Mouse (Mus musculus) heart, embryonic 12.5 days (tissue): ENCODE results near the gene St3gal3. TPM values are rescaled to one million over a fixed set of nuclear protein-coding genes. Genes with fewer than 3 reads are reported as not detected.
A peak's percentile ranks its signal among the peaks of the same experiment; 100 is the strongest.

Experiments used
- ATAC-seq: fragments of 200-750 bp; cut with Nextera tagmentation; 2 replicates; pipeline ENCODE4 v1.8.0; 2017; ENCODE audit warnings: moderate TSS enrichment, moderate library complexity; ENCODE audit not compliant: insufficient number of reproducible peaks, low FRiP score
- H3K27ac ChIP-seq: fragments of 300-500 bp; sonication (generic); 2 replicates; pipeline ENCODE4 v1.5.1; 2016; ENCODE audit warnings: mild to moderate bottlenecking, moderate library complexity; ENCODE audit not compliant: poor library complexity, severe bottlenecking
- H3K27me3 ChIP-seq: fragments of 300-500 bp; sonication (generic); replicated peaks from 2 replicates; pipeline ENCODE4 v1.6.1; 2016; ENCODE audit warnings: mild to moderate bottlenecking, moderate library complexity
- H3K36me3 ChIP-seq: fragments of 300-500 bp; sonication (generic); 2 replicates; pipeline ENCODE4 v1.6.1; 2016; ENCODE audit warnings: mild to moderate bottlenecking, moderate library complexity
- H3K4me1 ChIP-seq: fragments of 300-500 bp; sonication (generic); replicated peaks from 2 replicates; pipeline ENCODE4 v1.6.1; 2016; ENCODE audit warnings: mild to moderate bottlenecking
- H3K4me2 ChIP-seq: fragments of 300-500 bp; sonication (generic); 2 replicates; pipeline ENCODE4 v1.6.1; 2016; ENCODE audit warnings: mild to moderate bottlenecking, moderate library complexity
- H3K4me3 ChIP-seq: fragments of 300-500 bp; sonication (generic); 2 replicates; pipeline ENCODE4 v1.5.1; 2016; ENCODE audit warnings: mild to moderate bottlenecking
- H3K9ac ChIP-seq: fragments of 300-500 bp; sonication (generic); 2 replicates; pipeline ENCODE4 v1.6.1; 2016; ENCODE audit warnings: mild to moderate bottlenecking, moderate library complexity
- H3K9me3 ChIP-seq: fragments of 300-500 bp; sonication (generic); replicated peaks from 2 replicates; pipeline ENCODE4 v1.6.1; 2016; ENCODE audit warnings: mild to moderate bottlenecking, moderate library complexity
- WGBS: fragments of 180-500 bp; shearing (Covaris S2); methylation state at CpG from one replicate; pipeline ENCODE4 v1.1.7; 2016; 5-methylcytosine and 5-hydroxymethylcytosine counted together
- polyA plus RNA-seq: library from polyadenylated mRNA; unstranded; fragments of >200 nt; fragmentation: Nextera tagmentation; extraction: Ambion mirVana; gene quantifications from 2 replicates; pipeline ENCODE4 v1.2.1, GENCODE M21; 2016

The St3gal3 gene
- polyA plus RNA-seq, 1 experiment from 2014 or later, result 7.4 TPM

GRCm38 (mm10) chr4:118152020-118152785 is 17.5 kb upstream of the St3gal3 start:
- Histone ChIP-seq H3K27me3 (no peaks in the 10 kb centered on the region), H3K9me3 (no peaks in the 10 kb centered on the region), H3K4me3 (no peak overlapping the region), H3K27ac (no peak overlapping the region), H3K36me3 (peaks cover 92% of the 10 kb centered on the region), H3K4me1 (peaks cover 7% of the 10 kb centered on the region; the same call in 1 of the 2 replicates), H3K4me2 (no peak overlapping the region), H3K9ac (no peak overlapping the region)
- 89% methylated on average over 17 of the region's 17 CpGs for WGBS
- no peak for ATAC-seq

- H3K27ac ChIP-seq, result no peak overlapping the region
Observed at GRCm38 (mm10) chr4:118150804-118151203, 16.1 kb upstream of the St3gal3 start.

GRCm38 (mm10) chr4:118149956-118150680 is 15.4 kb upstream of the St3gal3 start:
- Histone ChIP-seq H3K36me3 (peaks cover 94% of the 10 kb centered on the region), H3K4me3 (no peak overlapping the region), H3K9ac (no peak overlapping the region), H3K4me2 (no peak overlapping the region), H3K4me1 (peaks cover 7% of the 10 kb centered on the region; the same call in 1 of the 2 replicates), H3K27ac (no peak overlapping the region), H3K9me3 (no peaks in the 10 kb centered on the region), H3K27me3 (no peaks in the 10 kb centered on the region)
- WGBS, result 68% methylated on average over 14 of the region's 14 CpGs
- ATAC-seq, result peak; percentile 40; the same call in 1 of the 2 replicates

More at GRCm38 (mm10) chr4:118150804-118151203, 16.1 kb upstream of the St3gal3 start:
- Histone ChIP-seq H3K36me3 (peaks cover 94% of the 10 kb centered on the region), H3K27me3 (no peaks in the 10 kb centered on the region), H3K4me2 (no peak overlapping the region), H3K9ac (no peak overlapping the region), H3K4me3 (no peak overlapping the region), H3K9me3 (no peaks in the 10 kb centered on the region), H3K4me1 (peaks cover 7% of the 10 kb centered on the region; the same call in 1 of the 2 replicates)
- WGBS, result 92% methylated on average over 7 of the region's 7 CpGs
- no peak for ATAC-seq

- Histone ChIP-seq H3K4me1 (peaks cover 7% of the 10 kb centered on the region; the same call in 1 of the 2 replicates), H3K9me3 (no peaks in the 10 kb centered on the region), H3K36me3 (peaks cover 94% of the 10 kb centered on the region), H3K27me3 (no peaks in the 10 kb centered on the region), H3K4me2 (no peak overlapping the region), H3K27ac (no peak overlapping the region), H3K4me3 (no peak overlapping the region), H3K9ac (no peak overlapping the region)
- 86% methylated on average over 10 of the region's 10 CpGs for WGBS
- no peak for ATAC-seq
Observed at GRCm38 (mm10) chr4:118149055-118149576, 14.4 kb upstream of the St3gal3 start.

GRCm38 (mm10) chr4:118148317-118148687 is 13.6 kb upstream of the St3gal3 start:
- Histone ChIP-seq H3K4me1 (peaks cover 7% of the 10 kb centered on the region; the same call in 1 of the 2 replicates), H3K36me3 (peaks cover 94% of the 10 kb centered on the region), H3K4me3 (no peak overlapping the region), H3K9me3 (no peaks in the 10 kb centered on the region), H3K9ac (no peak overlapping the region), H3K27me3 (no peaks in the 10 kb centered on the region), H3K4me2 (no peak overlapping the region), H3K27ac (no peak overlapping the region)
- no peak for ATAC-seq
- 50% methylated on average over 10 of the region's 10 CpGs for WGBS

GRCm38 (mm10) chr4:118147547-118148316 is 13.0 kb upstream of the St3gal3 start:
- ATAC-seq, result no peak
- Histone ChIP-seq H3K9me3 (no peaks in the 10 kb centered on the region), H3K9ac (no peak overlapping the region), H3K4me1 (peaks cover 7% of the 10 kb centered on the region; the same call in 1 of the 2 replicates), H3K4me2 (no peak overlapping the region), H3K4me3 (no peak overlapping the region), H3K36me3 (peaks cover 94% of the 10 kb centered on the region), H3K27ac (no peak overlapping the region), H3K27me3 (no peaks in the 10 kb centered on the region)
- 91% methylated on average over 19 of the region's 19 CpGs for WGBS

- no peaks in the 10 kb centered on the region for H3K27me3 ChIP-seq
- H3K27ac ChIP-seq, result no peak overlapping the region
- ATAC-seq, result no peak
- peaks cover 7% of the 10 kb centered on the region; the same call in 1 of the 2 replicates for H3K4me1 ChIP-seq
- H3K36me3 ChIP-seq, result peaks cover 94% of the 10 kb centered on the region
- no peak overlapping the region for H3K9ac ChIP-seq
- no peaks in the 10 kb centered on the region for H3K9me3 ChIP-seq
- WGBS, result 95% methylated on average over 10 of the region's 10 CpGs
- H3K4me2 ChIP-seq, result no peak overlapping the region
- H3K4me3 ChIP-seq, result no peak overlapping the region
Observed at GRCm38 (mm10) chr4:118147090-118147489, 12.4 kb upstream of the St3gal3 start.

GRCm38 (mm10) chr4:118144324-118144723 is 9.6 kb upstream of the St3gal3 start:
- peaks cover 96% of the 10 kb centered on the region for H3K36me3 ChIP-seq
- H3K9me3 ChIP-seq, result no peaks in the 10 kb centered on the region
- H3K9ac ChIP-seq, result no peak overlapping the region
- H3K4me3 ChIP-seq, result no peak overlapping the region
- no peak for ATAC-seq
- H3K4me1 ChIP-seq, result no peaks in the 10 kb centered on the region
- no peaks in the 10 kb centered on the region for H3K27me3 ChIP-seq
- no peak overlapping the region for H3K27ac ChIP-seq
- no peak overlapping the region for H3K4me2 ChIP-seq
- WGBS, result 88% methylated on average over 9 of the region's 9 CpGs

- H3K27me3 ChIP-seq, result no peaks in the 10 kb centered on the region
- peaks cover 96% of the 10 kb centered on the region for H3K36me3 ChIP-seq
- H3K9me3 ChIP-seq, result no peaks in the 10 kb centered on the region
- H3K27ac ChIP-seq, result no peak overlapping the region
- WGBS, result 89% methylated on average over 7 of the region's 7 CpGs
- H3K4me2 ChIP-seq, result no peak overlapping the region
- H3K4me3 ChIP-seq, result no peak overlapping the region
- H3K4me1 ChIP-seq, result peaks cover 6% of the 10 kb centered on the region; the same call in 1 of the 2 replicates
- ATAC-seq, result no peak
- H3K9ac ChIP-seq, result no peak overlapping the region
Observed at GRCm38 (mm10) chr4:118143679-118144078, 9.0 kb upstream of the St3gal3 start.

GRCm38 (mm10) chr4:118141511-118141910 is 6.8 kb upstream of the St3gal3 start:
- Histone ChIP-seq H3K9me3 (no peaks in the 10 kb centered on the region), H3K4me3 (no peak overlapping the region), H3K4me2 (no peak overlapping the region), H3K9ac (no peak overlapping the region), H3K4me1 (peaks cover 7% of the 10 kb centered on the region; the same call in 1 of the 2 replicates), H3K27me3 (no peaks in the 10 kb centered on the region), H3K36me3 (peaks cover 95% of the 10 kb centered on the region), H3K27ac (no peak overlapping the region)
- ATAC-seq, result no peak
- WGBS, result 90% methylated on average over 5 of the region's 5 CpGs
